Comparison of ENCODE assay signal across 8 mouse cellular contexts in the genomic region with DNA sequence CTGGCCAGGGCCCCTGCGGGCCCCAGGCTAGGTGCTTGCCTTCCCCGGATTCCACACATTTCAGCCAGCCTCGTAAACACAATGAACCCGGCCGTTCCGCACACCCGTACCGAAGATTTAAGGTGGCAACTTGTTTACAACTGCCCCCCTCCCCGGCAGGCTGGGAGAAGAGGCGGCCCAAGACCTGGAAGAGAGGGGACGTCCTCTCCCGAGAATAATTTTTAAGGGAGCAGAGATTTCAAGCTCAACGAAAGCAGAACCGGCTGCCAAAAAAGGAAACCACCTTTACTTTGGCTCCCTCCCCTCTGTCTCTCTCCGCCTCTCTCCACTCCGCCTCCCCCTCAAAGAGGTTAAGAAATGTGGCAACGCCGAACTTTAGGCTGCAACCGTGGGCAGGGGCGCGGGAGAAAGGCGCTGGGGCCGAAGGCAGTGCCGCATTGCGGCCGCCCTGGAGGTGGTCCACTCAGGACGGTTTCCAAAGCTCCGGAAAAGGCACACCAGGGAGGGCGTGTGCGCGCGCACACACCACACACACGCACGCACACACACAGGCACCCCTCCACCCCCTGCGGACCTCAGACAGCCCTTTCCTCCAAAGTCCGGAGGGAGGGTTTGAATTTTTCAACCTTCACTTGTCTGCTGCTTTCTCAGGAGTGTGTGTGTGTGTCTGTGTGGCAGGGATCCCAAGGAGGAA. TPM values are rescaled to one million over a fixed set of nuclear protein-coding genes. Genes with fewer than 3 reads are reported as not detected.
DNase-seq lines count a peak whose midpoint lies in the region; ATAC-seq and TF ChIP-seq lines count a peak whose summit lies in the region.

No protein-coding gene starts in this region.

- WGBS in heart, embryonic 12.5 days, result under 1% methylated on average over 36 of the region's 36 CpGs
- 1% methylated on average over 36 of the region's 36 CpGs for WGBS in kidney, postnatal 0 days
- under 1% methylated on average over 36 of the region's 36 CpGs for WGBS in lung, embryonic 15.5 days

- peaks cover 39% of the 10 kb centered on the region for H3K79me2 ChIP-seq in CH12.LX (replicated peaks; ENCODE audit: control insufficient read depth, extremely low read depth, insufficient read depth, poor library complexity, severe bottlenecking)

- in situ Hi-C loops in CH12.LX (cut with MboI; ENCODE audit: low pct_ligation_motif_present, low pct_unique_long_range_greater_than_20kb, low sequenced_read_pairs), result loop anchor here (25.0 kb wide), 1 partner anchor 248 kb away; a partner anchor contains a TSS

- no peak for TF ChIP-seq EP300 in CH12.LX (IDR thresholded peaks at IDR 0.05; ENCODE audit: low read length)

- H3K36me3 ChIP-seq in CH12.LX (replicated peaks in 1 of 2; ENCODE audit: control insufficient read depth in 1 of 2, insufficient read depth in 1 of 2, low read length in 1 of 2), result peaks cover 0 to 12% of the 10 kb centered on the region in 2 experiments
- peaks cover 17% of the 10 kb centered on the region for H3K36me3 ChIP-seq in erythroblast, embryonic 14.5 days (ENCODE audit: control insufficient read depth)
- peaks cover 6% of the 10 kb centered on the region for H3K36me3 ChIP-seq in heart, embryonic 12.5 days
- H3K36me3 ChIP-seq in kidney, postnatal 0 days (ENCODE audit: insufficient read depth, low read length), result no peaks in the 10 kb centered on the region
- peaks cover 11% of the 10 kb centered on the region; the same call in 1 of the 2 replicates for H3K36me3 ChIP-seq in lung, embryonic 15.5 days

- peak; percentile 72 for TF ChIP-seq POLR2A in CH12.LX (IDR thresholded peaks at IDR 0.05; ENCODE audit: low read depth, low read length)

- H3K9ac ChIP-seq in CH12.LX (ENCODE audit: insufficient read depth, low read depth), result peak overlapping the region; percentile 63
- peak overlapping the region; percentile 95 for H3K9ac ChIP-seq in heart, embryonic 12.5 days
- H3K9ac ChIP-seq in kidney, postnatal 0 days (ENCODE audit: low read depth, low read length), result peak overlapping the region; percentile 96
- H3K9ac ChIP-seq in lung, embryonic 15.5 days, result peak overlapping the region; percentile 96

- H3K4me3 ChIP-seq in CH12.LX (replicated peaks in 1 of 3; ENCODE audit: low read depth in 2 of 3, low read length in 2 of 3, poor library complexity in 1 of 3), result peak overlapping the region; percentile 61 to 74 (median 70)
- H3K4me3 ChIP-seq in erythroblast, embryonic 14.5 days (replicated peaks), result peak overlapping the region; percentile 100
- peak overlapping the region; percentile 81 for H3K4me3 ChIP-seq in heart, embryonic 12.5 days
- H3K4me3 ChIP-seq in kidney, postnatal 0 days (replicated peaks; ENCODE audit: low read depth, low read length), result peak overlapping the region; percentile 99
- peak overlapping the region; percentile 89 for H3K4me3 ChIP-seq in lung, embryonic 15.5 days

- peaks cover 10% of the 10 kb centered on the region for H3K27me3 ChIP-seq in CH12.LX (replicated peaks)
- peaks cover 18% of the 10 kb centered on the region for H3K27me3 ChIP-seq in erythroblast, embryonic 14.5 days (ENCODE audit: control insufficient read depth)
- H3K27me3 ChIP-seq in heart, embryonic 12.5 days (replicated peaks), result peaks cover 6% of the 10 kb centered on the region; the same call in 1 of the 2 replicates
- H3K27me3 ChIP-seq in kidney, postnatal 0 days (ENCODE audit: insufficient read depth, low read length), result no peaks in the 10 kb centered on the region
- H3K27me3 ChIP-seq in lung, embryonic 15.5 days, result no peaks in the 10 kb centered on the region

- dilution Hi-C loops in CH12.LX (cut with MboI; ENCODE audit: extremely low pct_ligation_motif_present, extremely low pct_unique_long_range_greater_than_20kb, low sequenced_read_pairs), result no loop called here

- DNase-seq in CH12.LX (ENCODE audit: extremely low read depth), result peak; percentile 74
- DNase-seq in brain, adult 2 months (ENCODE audit: low read depth, low spot score), result peak; percentile 88
- peak; percentile 86 for DNase-seq in kidney, postnatal 0 days (ENCODE audit: low spot score)
- peak; percentile 83 for DNase-seq in ovary, adult 18-20 months (ENCODE audit: low spot score)
- DNase-seq in thymus, postnatal 14 days, result peak; percentile 65

- no peaks in the 10 kb centered on the region for H3K9me3 ChIP-seq in CH12.LX (replicated peaks; ENCODE audit: low read length)
- no peaks in the 10 kb centered on the region for H3K9me3 ChIP-seq in erythroblast, embryonic 14.5 days (ENCODE audit: control insufficient read depth, low read length)
- no peaks in the 10 kb centered on the region for H3K9me3 ChIP-seq in heart, embryonic 12.5 days (replicated peaks)
- H3K9me3 ChIP-seq in kidney, postnatal 0 days (replicated peaks; ENCODE audit: low read length), result no peaks in the 10 kb centered on the region
- no peaks in the 10 kb centered on the region for H3K9me3 ChIP-seq in lung, embryonic 15.5 days

- peak overlapping the region; percentile 60 for H3K4me2 ChIP-seq in CH12.LX (ENCODE audit: insufficient read depth, low read depth, poor library complexity, severe bottlenecking)
- peak overlapping the region; percentile 92 for H3K4me2 ChIP-seq in heart, embryonic 12.5 days
- peak overlapping the region; percentile 97 for H3K4me2 ChIP-seq in kidney, postnatal 0 days (ENCODE audit: low read length)
- peak overlapping the region; percentile 88 for H3K4me2 ChIP-seq in lung, embryonic 15.5 days

- peaks cover 7 to 32% of the 10 kb centered on the region in 2 experiments for H3K4me1 ChIP-seq in CH12.LX (ENCODE audit: control insufficient read depth in 1 of 2, insufficient read depth in 2 of 2)
- H3K4me1 ChIP-seq in erythroblast, embryonic 14.5 days (ENCODE audit: control insufficient read depth), result peaks cover 78% of the 10 kb centered on the region
- peaks cover 17% of the 10 kb centered on the region for H3K4me1 ChIP-seq in heart, embryonic 12.5 days (replicated peaks)
- H3K4me1 ChIP-seq in kidney, postnatal 0 days (replicated peaks; ENCODE audit: insufficient read depth, low read length), result peaks cover 9% of the 10 kb centered on the region
- peaks cover 41% of the 10 kb centered on the region for H3K4me1 ChIP-seq in lung, embryonic 15.5 days

- ATAC-seq in heart, embryonic 12.5 days (ENCODE audit: insufficient number of reproducible peaks, low FRiP score), result peak; percentile 27
- ATAC-seq in kidney, postnatal 0 days (replicated peaks; ENCODE audit: low FRiP score, low read depth), result peak; percentile 5
- ATAC-seq in lung, embryonic 15.5 days (ENCODE audit: borderline replicate concordance, extremely low read depth, low FRiP score, low TSS enrichment), result no peak

- TF ChIP-seq CTCF in CH12.LX (conservative IDR thresholded peaks at IDR 0.05 in 1 of 2, IDR thresholded peaks at IDR 0.05 in 1 of 2; ENCODE audit: low read depth in 2 of 2, low read length in 2 of 2), result no peak
- TF ChIP-seq CTCF in kidney, postnatal 0 days (IDR thresholded peaks at IDR 0.05; ENCODE audit: low read depth), result no peak; the same call in 1 of the 2 replicates

- TF ChIP-seq RAD21 in CH12.LX (IDR thresholded peaks at IDR 0.05; ENCODE audit: low read depth, low read length), result no peak

- peak overlapping the region; percentile 87 for H3K27ac ChIP-seq in CH12.LX (ENCODE audit: insufficient read depth, low read depth)
- H3K27ac ChIP-seq in heart, embryonic 12.5 days (ENCODE audit: poor library complexity, severe bottlenecking), result peak overlapping the region; percentile 94
- H3K27ac ChIP-seq in kidney, postnatal 0 days, result peak overlapping the region; percentile 97
- H3K27ac ChIP-seq in lung, embryonic 15.5 days, result peak overlapping the region; percentile 100

TF ChIP-seq in CH12.LX, 34 proteins besides CTCF, POLR2A, EP300 and RAD21:
- TF ChIP-seq GABPA (IDR thresholded peaks at IDR 0.05; ENCODE audit: insufficient replicate concordance, low read depth, low read length) (no peak), UBTF (IDR thresholded peaks at IDR 0.05; ENCODE audit: low read depth, low read length) (0 out of 2 replicates have a peak, but pooled peaks have one; percentile 14), NELFE (IDR thresholded peaks at IDR 0.05; ENCODE audit: low read depth, low read length) (0 out of 2 replicates have a peak, but pooled peaks have one; percentile 44), TCF12 (IDR thresholded peaks at IDR 0.05; ENCODE audit: low read depth, low read length) (peak; percentile 20; the same call in 1 of the 2 replicates), CHD1 (IDR thresholded peaks at IDR 0.05; ENCODE audit: low read depth, low read length) (0 out of 2 replicates have a peak, but pooled peaks have one; percentile 15), MEF2A (IDR thresholded peaks at IDR 0.05; ENCODE audit: borderline replicate concordance, low read depth, low read length) (0 out of 2 replicates have a peak, but pooled peaks have one; percentile 6), JUN (IDR thresholded peaks at IDR 0.05; ENCODE audit: insufficient read depth, low read depth, low read length) (no peak), HCFC1 (IDR thresholded peaks at IDR 0.05; ENCODE audit: low read depth, low read length) (no peak; the same call in 1 of the 2 replicates), NRF1 (IDR thresholded peaks at IDR 0.05; ENCODE audit: low read depth, low read length) (peak; percentile 77), ZKSCAN1 (IDR thresholded peaks at IDR 0.05; ENCODE audit: borderline replicate concordance, low read depth, low read length) (no peak), ELF1 (IDR thresholded peaks at IDR 0.05; ENCODE audit: low read depth, low read length) (no peak), TBP (conservative IDR thresholded peaks at IDR 0.05; ENCODE audit: low read depth, low read length) (peak; percentile 63; the same call in 1 of the 2 replicates), MAZ (IDR thresholded peaks at IDR 0.05; ENCODE audit: low read depth, low read length) (peak; percentile 83), SMC3 (IDR thresholded peaks at IDR 0.05; ENCODE audit: low read depth, low read length) (no peak), SIN3A (IDR thresholded peaks at IDR 0.05; ENCODE audit: low read length) (peak; percentile 47; the same call in 1 of the 2 replicates), BHLHE40 (IDR thresholded peaks at IDR 0.05; ENCODE audit: low read depth, low read length) (peak; percentile 57; the same call in 1 of the 2 replicates)

RNA-seq across cellular contexts. Expression of a gene that starts 8.6 kb away (rescaled TPM):
- 7.4 and 8.2 TPM in 2 replicates for total RNA-seq in CH12.LX (2012; rRNA removed)
- 5.2 and 6.2 TPM in 2 replicates for total RNA-seq in CH12.LX (2014; rRNA removed)
- 14.9 and 15.5 TPM in 2 replicates for polyA plus RNA-seq in CH12.LX (2012; ENCODE audit: insufficient read length, low read depth)
- 0.26 and 0.93 TPM in 2 replicates for polyA plus RNA-seq in erythroblast, embryonic 14.5 days (2012)
- polyA plus RNA-seq in heart, embryonic 12.5 days (2016; fragmentation: Nextera tagmentation; extraction: Ambion mirVana), result 6.4 and 7.5 TPM in 2 replicates
- 10.7 and 12.2 TPM in 2 replicates for polyA plus RNA-seq in kidney, postnatal 0 days (2015; fragmentation: Nextera tagmentation; extraction: Ambion mirVana)
- 34.8 and 36.8 TPM in 2 replicates for polyA plus RNA-seq in lung, embryonic 15.5 days (2015; fragmentation: Nextera tagmentation; extraction: Ambion mirVana)
